Mouse (Mus musculus): ENCODE measurements around the gene Napa.

DNA sequence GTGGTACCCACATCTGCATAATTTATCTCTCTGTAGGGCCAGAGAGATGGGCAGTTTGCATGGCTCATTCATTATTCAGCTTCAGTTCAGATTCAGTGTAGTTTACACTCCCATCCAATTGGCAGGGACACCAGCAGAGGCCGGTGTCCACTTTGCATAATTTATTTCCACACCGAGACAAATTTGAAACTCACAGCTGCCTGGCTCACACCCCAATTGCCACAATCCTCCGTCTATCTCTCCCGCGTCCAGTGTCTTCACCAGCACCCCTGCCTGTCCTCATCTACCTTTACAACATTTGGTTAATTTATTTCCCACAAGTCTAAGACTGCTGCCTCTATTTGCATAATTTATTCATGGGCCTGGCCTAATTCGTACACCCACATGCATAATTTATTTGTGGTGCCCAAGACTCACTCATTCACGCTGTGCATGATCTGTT, 36.7 kb downstream of the Napa start:
- TF ChIP-seq CTCF (IDR thresholded peaks at IDR 0.05): no peak
- no peak for TF ChIP-seq EP300 (IDR thresholded peaks at IDR 0.05)
